8 mouse cellular contexts compared by ENCODE assay signal in genomic region chr10:89744871-89745665, GRCm38 (mm10). TPM values are rescaled to one million over a fixed set of nuclear protein-coding genes. Genes with fewer than 3 reads are reported as not detected.
DNase-seq lines count a peak whose midpoint lies in the region; ATAC-seq and TF ChIP-seq lines count a peak whose summit lies in the region.

Gene Uhrf1bp1l (plus strand): TSS chr10:89744991.

- intact Hi-C loops in heart, postnatal 36 days (cut with DNase I) = no loop called here

- H3K27ac ChIP-seq in MEL (ENCODE audit: control insufficient read depth, low read depth, low read length) = peak within 1 kb of the TSS; percentile 63
- peak within 1 kb of the TSS; percentile 94 for H3K27ac ChIP-seq in cerebellum, adult 2 months (ENCODE audit: insufficient read depth, low read length)
- peak within 1 kb of the TSS; percentile 86 for H3K27ac ChIP-seq in forebrain, postnatal 0 days (ENCODE audit: low read depth, low read length)
- peak within 1 kb of the TSS; percentile 99 for H3K27ac ChIP-seq in layer of hippocampus, adult 2 months
- peak within 1 kb of the TSS; percentile 97 for H3K27ac ChIP-seq in neural tube, embryonic 15.5 days (replicated peaks)

- peaks cover 0 to 26% of the 10 kb centered on the region in 2 experiments; a peak in 2 of 4 replicates for H3K36me3 ChIP-seq in MEL (ENCODE audit: control insufficient read depth in 1 of 2, insufficient read depth in 2 of 2, low read length in 2 of 2)
- H3K36me3 ChIP-seq in forebrain, postnatal 0 days (ENCODE audit: insufficient read depth) = no peaks in the 10 kb centered on the region
- no peaks in the 10 kb centered on the region for H3K36me3 ChIP-seq in neural tube, embryonic 15.5 days

- peak within 1 kb of the TSS; percentile 99 for H3K9ac ChIP-seq in MEL (ENCODE audit: control insufficient read depth, low read depth, low read length, poor library complexity, severe bottlenecking)
- peak within 1 kb of the TSS; percentile 96 for H3K9ac ChIP-seq in forebrain, postnatal 0 days
- peak within 1 kb of the TSS; percentile 93 for H3K9ac ChIP-seq in neural tube, embryonic 15.5 days (replicated peaks)

- no peaks in the 10 kb centered on the region for H3K27me3 ChIP-seq in MEL (ENCODE audit: control insufficient read depth in 1 of 2, insufficient read depth in 2 of 2, low read length in 2 of 2)
- no peaks in the 10 kb centered on the region for H3K27me3 ChIP-seq in cerebellum, adult 2 months (ENCODE audit: control insufficient read depth, insufficient read depth, low read length)
- no peaks in the 10 kb centered on the region for H3K27me3 ChIP-seq in forebrain, postnatal 0 days (ENCODE audit: insufficient read depth, low read length)
- H3K27me3 ChIP-seq in neural tube, embryonic 15.5 days (replicated peaks) = no peaks in the 10 kb centered on the region

- peak in 1 of 3 experiments; percentile 20; a peak in 1 of 6 replicates for TF ChIP-seq CTCF in MEL (IDR thresholded peaks at IDR 0.05 in 2 of 3, conservative IDR thresholded peaks at IDR 0.05 in 1 of 3; ENCODE audit: control insufficient read depth in 1 of 3, insufficient read depth in 1 of 3, low read depth in 2 of 3, low read length in 3 of 3, poor library complexity in 1 of 3, severe bottlenecking in 1 of 3)
- no peak for TF ChIP-seq CTCF in cerebellum, adult 2 months (IDR thresholded peaks at IDR 0.05; ENCODE audit: borderline replicate concordance, insufficient read depth, low read depth, low read length)
- TF ChIP-seq CTCF in forebrain, postnatal 0 days (IDR thresholded peaks at IDR 0.05; ENCODE audit: low read depth) = peak; percentile 34
- TF ChIP-seq CTCF in layer of hippocampus, adult 2 months (conservative IDR thresholded peaks at IDR 0.05) = no peak; the same call in none of the 2 replicates
- TF ChIP-seq CTCF in lung, adult 2 months (IDR thresholded peaks at IDR 0.05; ENCODE audit: insufficient read depth, low read length) = no peak

- H3K4me2 ChIP-seq in forebrain, postnatal 0 days (ENCODE audit: low read depth) = peak within 1 kb of the TSS; percentile 63
- peak within 1 kb of the TSS; percentile 64 for H3K4me2 ChIP-seq in neural tube, embryonic 15.5 days

- no peak for TF ChIP-seq RAD21 in MEL (IDR thresholded peaks at IDR 0.05; ENCODE audit: low read depth, low read length)

- TF ChIP-seq POLR2A in MEL (IDR thresholded peaks at IDR 0.05; ENCODE audit: control insufficient read depth in 1 of 2, insufficient read depth in 1 of 2, low read depth in 1 of 2, low read length in 2 of 2, poor library complexity in 1 of 2) = peak; percentile 79 to 97
- peak; percentile 85 for TF ChIP-seq POLR2A in cerebellum, adult 2 months (IDR thresholded peaks at IDR 0.05; ENCODE audit: borderline replicate concordance, insufficient read depth, low read length)
- peak; percentile 64; the same call in 1 of the 2 replicates for TF ChIP-seq POLR2A in lung, adult 2 months (IDR thresholded peaks at IDR 0.05; ENCODE audit: borderline replicate concordance, extremely low read depth, low read depth, low read length)

- peak within 1 kb of the TSS; percentile 90 to 96 for H3K4me3 ChIP-seq in MEL (ENCODE audit: control insufficient read depth in 1 of 2, insufficient read depth in 1 of 2, low read depth in 2 of 2, low read length in 2 of 2)
- peak within 1 kb of the TSS; percentile 97 for H3K4me3 ChIP-seq in cerebellum, adult 2 months (replicated peaks; ENCODE audit: insufficient read depth, low read depth, low read length)
- peak within 1 kb of the TSS; percentile 94 for H3K4me3 ChIP-seq in forebrain, postnatal 0 days (ENCODE audit: low read depth, low read length)
- peak within 1 kb of the TSS; percentile 76 for H3K4me3 ChIP-seq in layer of hippocampus, adult 2 months
- peak within 1 kb of the TSS; percentile 95 for H3K4me3 ChIP-seq in lung, adult 2 months (replicated peaks; ENCODE audit: extremely low read depth, low read depth, low read length)
- H3K4me3 ChIP-seq in neural tube, embryonic 15.5 days (replicated peaks) = peak within 1 kb of the TSS; percentile 91

- peak; percentile 92 for DNase-seq in MEL (ENCODE audit: low read depth, low spot score)
- DNase-seq in cerebellum, adult 2 months = peak; percentile 89 to 92
- peak; percentile 88 for DNase-seq in forebrain, postnatal 0 days
- peak; percentile 91 to 94 for DNase-seq in heart, postnatal 36 days
- peak; percentile 82 to 89 for DNase-seq in layer of hippocampus, adult 2 months (ENCODE audit: low spot score in 2 of 2)
- DNase-seq in lung, adult 2 months = peak; percentile 92
- peak; percentile 99 for DNase-seq in testis, postnatal 10 days (ENCODE audit: low spot score)

- H3K79me2 ChIP-seq in MEL (ENCODE audit: control insufficient read depth, insufficient read depth, low read length, poor library complexity) = peaks cover 27% of the 10 kb centered on the region

- peak; percentile 95 for ATAC-seq in forebrain, postnatal 0 days
- peak; percentile 97 for ATAC-seq in neural tube, embryonic 15.5 days (ENCODE audit: low FRiP score)

- TF ChIP-seq EP300 in MEL (IDR thresholded peaks at IDR 0.05; ENCODE audit: low read depth in 1 of 2, low read length in 2 of 2) = no peak

- H3K9me3 ChIP-seq in MEL (replicated peaks; ENCODE audit: insufficient read depth, low read length) = no peaks in the 10 kb centered on the region
- H3K9me3 ChIP-seq in forebrain, postnatal 0 days (ENCODE audit: low read length) = no peaks in the 10 kb centered on the region
- no peaks in the 10 kb centered on the region for H3K9me3 ChIP-seq in neural tube, embryonic 15.5 days (replicated peaks)

- peaks cover 7 to 39% of the 10 kb centered on the region in 2 experiments for H3K4me1 ChIP-seq in MEL (ENCODE audit: control insufficient read depth in 1 of 2, insufficient read depth in 2 of 2, low read length in 2 of 2)
- H3K4me1 ChIP-seq in cerebellum, adult 2 months (ENCODE audit: control insufficient read depth, insufficient read depth, low read length) = peaks cover 3% of the 10 kb centered on the region; the same call in 1 of the 2 replicates
- H3K4me1 ChIP-seq in forebrain, postnatal 0 days (ENCODE audit: insufficient read depth) = peaks cover 6% of the 10 kb centered on the region; the same call in 1 of the 2 replicates
- peaks cover 13% of the 10 kb centered on the region for H3K4me1 ChIP-seq in lung, adult 2 months (ENCODE audit: control insufficient read depth, insufficient read depth, low read length)
- peaks cover 13% of the 10 kb centered on the region for H3K4me1 ChIP-seq in neural tube, embryonic 15.5 days

- WGBS in cerebellum, adult 2 months = under 1% methylated on average over 85 of the region's 85 CpGs
- WGBS in forebrain, postnatal 0 days = 5% methylated on average over 75 of the region's 85 CpGs
- WGBS in lung, adult 2 months = under 1% methylated on average over 85 of the region's 85 CpGs
- WGBS in neural tube, embryonic 15.5 days = under 1% methylated on average over 82 of the region's 85 CpGs

TF ChIP-seq in MEL, 35 proteins besides CTCF, POLR2A, EP300 and RAD21:
- TF ChIP-seq ZMIZ1 (IDR thresholded peaks at IDR 0.05; ENCODE audit: low read depth, low read length) (peak; percentile 58; the same call in 1 of the 2 replicates), MAZ (IDR thresholded peaks at IDR 0.05; ENCODE audit: low read depth, low read length) (peak; percentile 56; the same call in 1 of the 2 replicates), ZKSCAN1 (IDR thresholded peaks at IDR 0.05; ENCODE audit: low read depth, low read length) (no peak), POLR2AphosphoS2 (IDR thresholded peaks at IDR 0.05; ENCODE audit: low read length) (peak; percentile 58; the same call in 1 of the 2 replicates), BHLHE40 (IDR thresholded peaks at IDR 0.05; ENCODE audit: borderline replicate concordance, low read depth, low read length) (no peak), NELFE (IDR thresholded peaks at IDR 0.05; ENCODE audit: low read depth, low read length) (peak; percentile 77), MAX (IDR thresholded peaks at IDR 0.05; ENCODE audit: low read length) (no peak), JUND (IDR thresholded peaks at IDR 0.05; ENCODE audit: low read depth, low read length) (no peak), TBP (IDR thresholded peaks at IDR 0.05; ENCODE audit: low read depth, low read length) (peak; percentile 44; the same call in 1 of the 2 replicates), MYB (IDR thresholded peaks at IDR 0.05; ENCODE audit: low read depth, low read length) (no peak), SIN3A (IDR thresholded peaks at IDR 0.05; ENCODE audit: low read length) (peak; percentile 60; the same call in 1 of the 2 replicates), ETS1 (IDR thresholded peaks at IDR 0.05; ENCODE audit: low read depth, low read length) (peak; percentile 21; the same call in 1 of the 2 replicates), UBTF (IDR thresholded peaks at IDR 0.05; ENCODE audit: borderline replicate concordance, insufficient read depth, low read depth, low read length) (0 out of 2 replicates have a peak, but pooled peaks have one; percentile 41), MXI1 (IDR thresholded peaks at IDR 0.05; ENCODE audit: low read depth, low read length) (peak; percentile 67), USF1 (IDR thresholded peaks at IDR 0.05; ENCODE audit: low read depth, low read length) (no peak), TCF12 (IDR thresholded peaks at IDR 0.05; ENCODE audit: low read depth, low read length) (peak; percentile 40; the same call in 1 of the 2 replicates), ELF1 (IDR thresholded peaks at IDR 0.05; ENCODE audit: low read depth, low read length) (peak; percentile 81)

RNA-seq across cellular contexts. Expression of gene Uhrf1bp1l, which starts in this region (rescaled TPM):
- total RNA-seq in MEL (2012; rRNA removed) = 26.0 and 29.4 TPM in 2 replicates
- polyA plus RNA-seq in MEL (2012; ENCODE audit: insufficient read depth in 1 of 2, insufficient read length in 2 of 2, low read depth in 1 of 2, low replicate concordance in 2 of 2, missing spikeins in 1 of 2) = 10 to 100 TPM; 23.7 to 44.8 TPM
- polyA plus RNA-seq in cerebellum, adult 2 months (2012; rRNA removed) = 52.4 and 56.8 TPM in 2 replicates
- 33.0 and 39.4 TPM in 2 replicates for total RNA-seq in forebrain, postnatal 0 days (2014; rRNA removed)
- 20.8 and 30.2 TPM in 2 replicates for polyA plus RNA-seq in forebrain, postnatal 0 days (2015; fragmentation: Nextera tagmentation; extraction: Ambion mirVana)
- total RNA-seq in heart, postnatal 36 days (2021) = 10 to 100 TPM; 23.5 to 25.4 TPM
- 10 to 100 TPM; 72.6 to 81.6 TPM for total RNA-seq in layer of hippocampus, adult 2 months (2021)
- polyA plus RNA-seq in lung, adult 2 months (2012; rRNA removed) = 20.5 and 27.3 TPM in 2 replicates
- polyA plus RNA-seq in neural tube, embryonic 15.5 days (2015; fragmentation: Nextera tagmentation; extraction: Ambion mirVana) = 28.9 and 29.3 TPM in 2 replicates

Comparison
In these comparisons a context has a peak if more than half of its experiments do, and no peak if none do; other contexts are left out.
1. Peak in every context shown above with its lines: DNase-seq, ATAC-seq, H3K4me3 ChIP-seq and H3K27ac ChIP-seq.